Mouse (Mus musculus): ENCODE results near the gene Lamc2. TPM values are rescaled to one million over a fixed set of nuclear protein-coding genes. Genes with fewer than 3 reads are reported as not detected.

Gene Lamc2
- polyA plus RNA-seq, 1 experiment, result 0.94 TPM

GRCm38 (mm10) chr1:153140265-153140664 is 46.0 kb downstream of the Lamc2 start:
- H3K27me3 ChIP-seq (ENCODE audit: control insufficient read depth, insufficient read depth, low read length), result no peaks in the 10 kb centered on the region
- no peaks in the 10 kb centered on the region for H3K36me3 ChIP-seq (ENCODE audit: control insufficient read depth, insufficient read depth, low read length)
- TF ChIP-seq CTCF (IDR thresholded peaks at IDR 0.05; ENCODE audit: control insufficient read depth, insufficient read depth, insufficient replicate concordance, low read depth, low read length) (no peak), POLR2A (IDR thresholded peaks at IDR 0.05; ENCODE audit: control insufficient read depth, low read depth, low read length) (no peak)
- H3K27ac ChIP-seq (ENCODE audit: control insufficient read depth, insufficient read depth, low read depth, low read length), result no peak overlapping the region
- H3K4me1 ChIP-seq (ENCODE audit: control insufficient read depth, insufficient read depth, low read length), result no peaks in the 10 kb centered on the region
- H3K4me3 ChIP-seq (ENCODE audit: control insufficient read depth, low read depth, low read length), result no peak overlapping the region

DNA sequence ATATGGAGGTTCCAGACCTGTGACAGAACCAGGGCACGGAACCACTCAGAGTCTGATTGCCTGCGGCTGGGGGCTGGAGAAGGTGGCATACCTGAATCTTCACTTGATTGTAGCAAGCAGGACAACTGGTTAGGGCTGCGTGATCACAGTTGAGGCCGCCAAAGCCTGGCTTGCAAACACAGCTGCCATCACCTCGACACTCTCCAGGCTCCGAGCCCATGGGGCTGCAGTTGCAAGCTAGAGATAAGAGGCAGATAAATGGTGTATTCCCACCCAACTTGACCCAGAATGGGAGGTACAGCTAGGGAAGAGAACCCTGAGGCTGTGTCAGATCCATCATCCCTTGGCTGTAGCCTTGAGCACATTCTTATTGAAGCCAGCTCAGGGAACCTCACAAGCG is 46.6 kb downstream of the Lamc2 start:
- no peak overlapping the region for H3K27ac ChIP-seq (ENCODE audit: control insufficient read depth, insufficient read depth, low read depth, low read length)
- no peaks in the 10 kb centered on the region for H3K27me3 ChIP-seq (ENCODE audit: control insufficient read depth, insufficient read depth, low read length)
- TF ChIP-seq CTCF (IDR thresholded peaks at IDR 0.05; ENCODE audit: control insufficient read depth, insufficient read depth, insufficient replicate concordance, low read depth, low read length), result no peak
- TF ChIP-seq POLR2A (IDR thresholded peaks at IDR 0.05; ENCODE audit: control insufficient read depth, low read depth, low read length), result no peak
- no peaks in the 10 kb centered on the region for H3K4me1 ChIP-seq (ENCODE audit: control insufficient read depth, insufficient read depth, low read length)
- H3K4me3 ChIP-seq (ENCODE audit: control insufficient read depth, low read depth, low read length), result no peak overlapping the region
- H3K36me3 ChIP-seq (ENCODE audit: control insufficient read depth, insufficient read depth, low read length), result no peaks in the 10 kb centered on the region

GRCm38 (mm10) chr1:153138486-153138885 is 47.8 kb downstream of the Lamc2 start:
- H3K27me3 ChIP-seq (ENCODE audit: control insufficient read depth, insufficient read depth, low read length), result no peaks in the 10 kb centered on the region
- TF ChIP-seq POLR2A (IDR thresholded peaks at IDR 0.05; ENCODE audit: control insufficient read depth, low read depth, low read length) (no peak), CTCF (IDR thresholded peaks at IDR 0.05; ENCODE audit: control insufficient read depth, insufficient read depth, insufficient replicate concordance, low read depth, low read length) (no peak)
- H3K27ac ChIP-seq (ENCODE audit: control insufficient read depth, insufficient read depth, low read depth, low read length), result no peak overlapping the region
- H3K36me3 ChIP-seq (ENCODE audit: control insufficient read depth, insufficient read depth, low read length), result no peaks in the 10 kb centered on the region
- no peak overlapping the region for H3K4me3 ChIP-seq (ENCODE audit: control insufficient read depth, low read depth, low read length)
- no peaks in the 10 kb centered on the region for H3K4me1 ChIP-seq (ENCODE audit: control insufficient read depth, insufficient read depth, low read length)

DNA sequence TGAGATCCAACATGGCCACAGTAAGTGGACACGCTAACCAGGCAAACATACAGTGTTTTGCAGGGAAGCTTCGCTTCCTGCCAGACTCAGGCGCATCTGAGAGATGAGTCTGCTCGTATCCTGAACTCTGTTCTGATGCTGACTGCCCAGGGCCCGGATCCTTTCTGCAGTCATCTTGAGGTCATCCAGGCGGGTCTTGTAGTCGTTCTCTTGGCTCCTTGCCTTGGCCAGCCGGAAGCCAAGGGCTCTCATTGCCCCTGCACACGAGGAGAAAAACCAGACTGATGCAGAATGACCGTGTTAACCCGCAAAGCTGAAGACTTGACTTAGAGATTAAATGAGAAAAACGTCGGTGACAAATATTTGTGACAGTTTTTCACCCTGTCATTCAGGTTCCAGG is 49.6 kb downstream of the Lamc2 start:
- TF ChIP-seq CTCF (IDR thresholded peaks at IDR 0.05; ENCODE audit: control insufficient read depth, insufficient read depth, insufficient replicate concordance, low read depth, low read length) (no peak), POLR2A (IDR thresholded peaks at IDR 0.05; ENCODE audit: control insufficient read depth, low read depth, low read length) (no peak)

GRCm38 (mm10) chr1:153133865-153134781 is 52.1 kb downstream of the Lamc2 start:
- Histone ChIP-seq H3K4me1 (ENCODE audit: control insufficient read depth, insufficient read depth, low read length) (no peaks in the 10 kb centered on the region), H3K36me3 (ENCODE audit: control insufficient read depth, insufficient read depth, low read length) (no peaks in the 10 kb centered on the region), H3K27ac (ENCODE audit: control insufficient read depth, insufficient read depth, low read depth, low read length) (no peak overlapping the region), H3K4me3 (ENCODE audit: control insufficient read depth, low read depth, low read length) (no peak overlapping the region), H3K27me3 (ENCODE audit: control insufficient read depth, insufficient read depth, low read length) (no peaks in the 10 kb centered on the region)
- TF ChIP-seq POLR2A (IDR thresholded peaks at IDR 0.05; ENCODE audit: control insufficient read depth, low read depth, low read length) (no peak), CTCF (IDR thresholded peaks at IDR 0.05; ENCODE audit: control insufficient read depth, insufficient read depth, insufficient replicate concordance, low read depth, low read length) (no peak)

More for the DNA sequence above, 49.6 kb downstream of the Lamc2 start:
- Histone ChIP-seq H3K4me1 (ENCODE audit: control insufficient read depth, insufficient read depth, low read length) (no peaks in the 10 kb centered on the region), H3K27me3 (ENCODE audit: control insufficient read depth, insufficient read depth, low read length) (no peaks in the 10 kb centered on the region), H3K36me3 (ENCODE audit: control insufficient read depth, insufficient read depth, low read length) (no peaks in the 10 kb centered on the region), H3K27ac (ENCODE audit: control insufficient read depth, insufficient read depth, low read depth, low read length) (no peak overlapping the region), H3K4me3 (ENCODE audit: control insufficient read depth, low read depth, low read length) (no peak overlapping the region)

DNA sequence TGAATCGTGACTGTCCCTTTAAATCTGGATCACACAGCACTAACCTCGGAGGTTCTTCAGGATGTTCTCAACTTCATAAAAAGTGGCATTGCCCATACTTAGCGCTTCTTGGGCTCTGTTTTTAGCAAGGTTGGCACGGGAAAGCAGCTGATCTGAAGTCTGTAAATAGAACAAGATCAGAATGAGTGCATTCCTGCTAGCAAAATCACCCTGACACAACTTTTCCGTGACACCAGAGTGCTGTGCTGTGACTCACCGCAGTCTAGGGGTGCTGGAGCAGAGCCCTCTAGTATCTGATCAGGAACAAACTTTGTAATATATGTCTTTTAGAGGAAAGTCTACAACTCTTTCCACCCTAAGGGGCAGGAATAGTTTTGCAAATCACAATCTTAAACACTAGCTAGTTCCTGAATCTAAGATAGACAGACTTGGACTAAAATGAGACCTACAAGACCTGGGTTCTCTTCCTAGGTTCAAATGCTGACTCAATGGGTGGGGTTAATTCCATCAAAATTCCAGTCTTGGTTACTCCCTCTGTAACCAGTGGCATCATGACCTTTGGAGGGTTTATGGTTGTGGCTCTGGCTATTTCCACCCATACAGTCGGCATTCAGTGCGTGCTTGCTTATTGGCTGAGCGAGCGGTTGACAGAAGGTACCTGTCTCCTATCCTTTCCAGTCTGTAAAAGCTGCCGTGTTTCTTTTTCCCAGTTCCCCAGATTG is 56.1 kb downstream of the Lamc2 start:
- Histone ChIP-seq H3K36me3 (ENCODE audit: control insufficient read depth, insufficient read depth, low read length) (no peaks in the 10 kb centered on the region), H3K4me3 (ENCODE audit: control insufficient read depth, low read depth, low read length) (no peak overlapping the region), H3K4me1 (ENCODE audit: control insufficient read depth, insufficient read depth, low read length) (no peaks in the 10 kb centered on the region), H3K27ac (ENCODE audit: control insufficient read depth, insufficient read depth, low read depth, low read length) (no peak overlapping the region), H3K27me3 (ENCODE audit: control insufficient read depth, insufficient read depth, low read length) (no peaks in the 10 kb centered on the region)
- TF ChIP-seq POLR2A (IDR thresholded peaks at IDR 0.05; ENCODE audit: control insufficient read depth, low read depth, low read length), result no peak
- TF ChIP-seq CTCF (IDR thresholded peaks at IDR 0.05; ENCODE audit: control insufficient read depth, insufficient read depth, insufficient replicate concordance, low read depth, low read length), result no peak

DNA sequence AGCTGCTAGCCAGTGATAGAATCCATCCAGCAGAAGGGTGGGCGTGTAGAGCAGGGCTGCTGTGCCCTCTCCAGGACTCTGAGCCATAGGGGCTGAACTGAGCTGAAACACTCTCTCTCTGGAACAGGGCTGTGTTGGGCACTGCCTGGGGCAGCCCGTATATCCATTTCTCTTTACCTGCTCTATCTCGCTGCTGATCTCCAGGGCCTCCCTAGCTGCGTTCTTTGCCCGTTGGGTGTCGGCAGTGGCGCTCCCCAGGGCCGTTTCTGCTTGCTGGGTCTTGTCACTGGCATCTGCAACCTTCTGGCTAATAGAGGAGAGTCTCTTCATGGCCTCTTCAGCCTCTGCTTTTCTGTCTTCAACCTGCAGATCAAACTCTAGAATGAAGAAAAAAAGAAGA is 57.5 kb downstream of the Lamc2 start:
- H3K36me3 ChIP-seq (ENCODE audit: control insufficient read depth, insufficient read depth, low read length), result no peaks in the 10 kb centered on the region
- H3K27ac ChIP-seq (ENCODE audit: control insufficient read depth, insufficient read depth, low read depth, low read length), result no peak overlapping the region
- no peaks in the 10 kb centered on the region for H3K4me1 ChIP-seq (ENCODE audit: control insufficient read depth, insufficient read depth, low read length)
- H3K4me3 ChIP-seq (ENCODE audit: control insufficient read depth, low read depth, low read length), result no peak overlapping the region
- no peaks in the 10 kb centered on the region for H3K27me3 ChIP-seq (ENCODE audit: control insufficient read depth, insufficient read depth, low read length)
- TF ChIP-seq POLR2A (IDR thresholded peaks at IDR 0.05; ENCODE audit: control insufficient read depth, low read depth, low read length) (no peak), CTCF (IDR thresholded peaks at IDR 0.05; ENCODE audit: control insufficient read depth, insufficient read depth, insufficient replicate concordance, low read depth, low read length) (no peak)
